Mouse (Mus musculus): ENCODE data around the gene Cfap157. TPM values are rescaled to one million over a fixed set of nuclear protein-coding genes. Genes with fewer than 3 reads are reported as not detected.

The Cfap157 gene
- polyA plus RNA-seq, 1 experiment from 2014 or later: 1.4 TPM

- no peak overlapping the region for H3K27ac ChIP-seq
- peaks cover 14% of the 10 kb centered on the region for H3K4me1 ChIP-seq
- no peak overlapping the region for H3K4me3 ChIP-seq
- no peaks in the 10 kb centered on the region for H3K36me3 ChIP-seq (ENCODE audit: poor library complexity, severe bottlenecking)
- no peak overlapping the region for H3K9ac ChIP-seq
- H3K4me2 ChIP-seq: no peak overlapping the region
- WGBS: 14% methylated on average over 8 of the region's 8 CpGs
- H3K9me3 ChIP-seq (replicated peaks): no peaks in the 10 kb centered on the region
- ATAC-seq: no peak
- peaks cover 3% of the 10 kb centered on the region; the same call in 1 of the 2 replicates for H3K27me3 ChIP-seq
Measured at GRCm38 (mm10) chr2:32779131-32779530, 5.1 kb downstream of the Cfap157 start.

GRCm38 (mm10) chr2:32778081-32778480 is 6.1 kb downstream of the Cfap157 start:
- Histone ChIP-seq H3K9me3 (replicated peaks) (no peaks in the 10 kb centered on the region), H3K4me1 (peaks cover 14% of the 10 kb centered on the region), H3K4me3 (no peak overlapping the region), H3K36me3 (ENCODE audit: poor library complexity, severe bottlenecking) (no peaks in the 10 kb centered on the region), H3K27ac (no peak overlapping the region), H3K4me2 (no peak overlapping the region), H3K9ac (no peak overlapping the region), H3K27me3 (peaks cover 3% of the 10 kb centered on the region; the same call in 1 of the 2 replicates)
- 90% methylated on average over 6 of the region's 6 CpGs for WGBS
- ATAC-seq: no peak

GRCm38 (mm10) chr2:32776192-32776591 is 8.0 kb downstream of the Cfap157 start:
- Histone ChIP-seq H3K27me3 (peaks cover 3% of the 10 kb centered on the region; the same call in 1 of the 2 replicates), H3K27ac (no peak overlapping the region), H3K9ac (peak overlapping the region; percentile 49), H3K4me3 (peak overlapping the region; percentile 55), H3K4me2 (peak overlapping the region; percentile 64), H3K4me1 (peaks cover 14% of the 10 kb centered on the region), H3K9me3 (replicated peaks) (no peaks in the 10 kb centered on the region), H3K36me3 (ENCODE audit: poor library complexity, severe bottlenecking) (no peaks in the 10 kb centered on the region)
- 24% methylated on average over 22 of the region's 22 CpGs for WGBS
- ATAC-seq: no peak

GRCm38 (mm10) chr2:32775359-32776074 is 8.7 kb downstream of the Cfap157 start, which contains the start of the genes Ttc16 and Ptrh1:
Gene Ttc16, minus strand, starts transcription at chr2:32775633.
Gene Ptrh1, plus strand, starts transcription at chr2:32775786.
- Histone ChIP-seq H3K4me3 (peak within 1 kb of the TSS; percentile 55), H3K36me3 (ENCODE audit: poor library complexity, severe bottlenecking) (no peaks in the 10 kb centered on the region), H3K4me2 (peak within 1 kb of the TSS; percentile 64), H3K4me1 (peaks cover 14% of the 10 kb centered on the region), H3K9me3 (replicated peaks) (no peaks in the 10 kb centered on the region), H3K27me3 (peaks cover 3% of the 10 kb centered on the region; the same call in 1 of the 2 replicates), H3K9ac (peak within 1 kb of the TSS; percentile 50), H3K27ac (no peak within 1 kb of the TSS)
- ATAC-seq: peak; percentile 99
- WGBS: under 1% methylated on average over 46 of the region's 46 CpGs

- Histone ChIP-seq H3K9me3 (replicated peaks) (no peaks in the 10 kb centered on the region), H3K4me1 (peaks cover 14% of the 10 kb centered on the region), H3K4me3 (no peak overlapping the region), H3K27me3 (peaks cover 3% of the 10 kb centered on the region; the same call in 1 of the 2 replicates), H3K9ac (no peak overlapping the region), H3K4me2 (no peak overlapping the region), H3K27ac (no peak overlapping the region), H3K36me3 (ENCODE audit: poor library complexity, severe bottlenecking) (no peaks in the 10 kb centered on the region)
- ATAC-seq: no peak
- WGBS: 89% methylated on average over 8 of the region's 8 CpGs
Measured at GRCm38 (mm10) chr2:32772626-32773279, 11.5 kb downstream of the Cfap157 start.

- ATAC-seq: no peak
- Histone ChIP-seq H3K9ac (no peak overlapping the region), H3K36me3 (ENCODE audit: poor library complexity, severe bottlenecking) (no peaks in the 10 kb centered on the region), H3K4me3 (no peak overlapping the region), H3K4me2 (no peak overlapping the region), H3K27ac (no peak overlapping the region), H3K27me3 (peaks cover under 1% of the 10 kb centered on the region; the same call in 1 of the 2 replicates), H3K4me1 (peaks cover 14% of the 10 kb centered on the region), H3K9me3 (replicated peaks) (no peaks in the 10 kb centered on the region)
- WGBS: 37% methylated on average over 12 of the region's 12 CpGs
Measured at GRCm38 (mm10) chr2:32771886-32772285, 12.3 kb downstream of the Cfap157 start.

- Histone ChIP-seq H3K9ac (no peak overlapping the region), H3K4me1 (no peaks in the 10 kb centered on the region), H3K27me3 (no peaks in the 10 kb centered on the region), H3K4me2 (no peak overlapping the region), H3K4me3 (no peak overlapping the region), H3K36me3 (ENCODE audit: poor library complexity, severe bottlenecking) (no peaks in the 10 kb centered on the region), H3K9me3 (replicated peaks) (no peaks in the 10 kb centered on the region), H3K27ac (no peak overlapping the region)
- no peak for ATAC-seq
- WGBS: 58% methylated on average over 5 of the region's 5 CpGs
Measured at GRCm38 (mm10) chr2:32769327-32770085, 14.7 kb downstream of the Cfap157 start.

- ATAC-seq: no peak
- H3K4me1 ChIP-seq: no peaks in the 10 kb centered on the region
- H3K4me2 ChIP-seq: no peak overlapping the region
- 0 out of 2 replicates have a peak, but pooled peaks cover under 1% of the 10 kb centered on the region for H3K36me3 ChIP-seq (ENCODE audit: poor library complexity, severe bottlenecking)
- no peak overlapping the region for H3K4me3 ChIP-seq
- no peak overlapping the region for H3K27ac ChIP-seq
- H3K27me3 ChIP-seq: no peaks in the 10 kb centered on the region
- H3K9ac ChIP-seq: no peak overlapping the region
- no peaks in the 10 kb centered on the region for H3K9me3 ChIP-seq (replicated peaks)
- 59% methylated on average over 19 of the region's 19 CpGs for WGBS
Measured at GRCm38 (mm10) chr2:32768661-32769285, 15.5 kb downstream of the Cfap157 start.

- Histone ChIP-seq H3K36me3 (ENCODE audit: poor library complexity, severe bottlenecking) (peaks cover 16% of the 10 kb centered on the region), H3K4me1 (no peaks in the 10 kb centered on the region), H3K9ac (no peak overlapping the region), H3K9me3 (replicated peaks) (no peaks in the 10 kb centered on the region), H3K27me3 (no peaks in the 10 kb centered on the region), H3K4me2 (no peak overlapping the region), H3K27ac (no peak overlapping the region), H3K4me3 (no peak overlapping the region)
- ATAC-seq: no peak
- WGBS: 87% methylated on average over 12 of the region's 12 CpGs
Measured at GRCm38 (mm10) chr2:32767241-32767640, 17.0 kb downstream of the Cfap157 start.

- 82% methylated on average over 3 of the region's 3 CpGs for WGBS
- peaks cover 8% of the 10 kb centered on the region for H3K4me1 ChIP-seq
- no peak overlapping the region for H3K27ac ChIP-seq
- H3K4me3 ChIP-seq: no peak overlapping the region
- H3K36me3 ChIP-seq (ENCODE audit: poor library complexity, severe bottlenecking): peaks cover 40% of the 10 kb centered on the region
- H3K9me3 ChIP-seq (replicated peaks): no peaks in the 10 kb centered on the region
- H3K27me3 ChIP-seq: no peaks in the 10 kb centered on the region
- H3K4me2 ChIP-seq: no peak overlapping the region
- ATAC-seq: no peak
- no peak overlapping the region for H3K9ac ChIP-seq
Measured at GRCm38 (mm10) chr2:32763353-32763752, 20.9 kb downstream of the Cfap157 start.

GRCm38 (mm10) chr2:32761859-32762258 is 22.4 kb downstream of the Cfap157 start:
- 90% methylated on average over 4 of the region's 4 CpGs for WGBS

More at GRCm38 (mm10) chr2:32761859-32762258, 22.4 kb downstream of the Cfap157 start:
- H3K4me3 ChIP-seq: no peak overlapping the region
- no peaks in the 10 kb centered on the region for H3K9me3 ChIP-seq (replicated peaks)
- no peak for ATAC-seq
- H3K27me3 ChIP-seq: no peaks in the 10 kb centered on the region
- peaks cover 40% of the 10 kb centered on the region for H3K36me3 ChIP-seq (ENCODE audit: poor library complexity, severe bottlenecking)
- no peak overlapping the region for H3K27ac ChIP-seq
- H3K9ac ChIP-seq: no peak overlapping the region
- H3K4me1 ChIP-seq: peaks cover 16% of the 10 kb centered on the region
- no peak overlapping the region for H3K4me2 ChIP-seq
